Mouse (Mus musculus) heart, postnatal 36 days (tissue): ENCODE data around the gene Chga. TPM values are rescaled to one million over a fixed set of nuclear protein-coding genes. Genes with fewer than 3 reads are reported as not detected.

Source experiments
- DNase-seq, 2 experiments: peaks; one replicate each; pipeline ENCODE4 v3.0.0; 2021 to 2022
- intact Hi-C: fragments of 180-260 bp; cut with DNase I; formaldehyde crosslinking; loops from one replicate; pipeline ENCODE4 v1.15.1; 2025
- total RNA-seq, 2 experiments: library from RNA; stranded (reverse); gene quantifications; 2 replicates each; pipeline ENCODE4 v1.2.3; 2021

Gene Chga
- total RNA-seq, 2 experiments from 2014 or later = not detected

GRCm38 (mm10) chr12:102594627-102595026 lies 39.9 kb downstream of the Chga start:
- intact Hi-C loops = no loop called here
- no peak for DNase-seq

- no peak for DNase-seq
- intact Hi-C loops = no loop called here
Measured at GRCm38 (mm10) chr12:102596410-102596809, 41.6 kb downstream of the Chga start.

GRCm38 (mm10) chr12:102597466-102597865 lies 42.7 kb downstream of the Chga start:
- DNase-seq = peak; percentile 53 to 61
- intact Hi-C loops = no loop called here

GRCm38 (mm10) chr12:102598535-102598934 lies 43.8 kb downstream of the Chga start:
- intact Hi-C loops = no loop called here
- DNase-seq = no peak

GRCm38 (mm10) chr12:102599801-102600200 lies 45.0 kb downstream of the Chga start:
- no peak for DNase-seq
- intact Hi-C loops = no loop called here

GRCm38 (mm10) chr12:102600345-102600744 lies 45.6 kb downstream of the Chga start:
- DNase-seq = no peak

GRCm38 (mm10) chr12:102601847-102602246 lies 47.1 kb downstream of the Chga start:
- DNase-seq = no peak
- intact Hi-C loops = no loop called here

More at GRCm38 (mm10) chr12:102600345-102600744, 45.6 kb downstream of the Chga start:
- intact Hi-C loops = no loop called here

GRCm38 (mm10) chr12:102602255-102603041 lies 47.7 kb downstream of the Chga start:
- intact Hi-C loops = no loop called here

GRCm38 (mm10) chr12:102605607-102606006 lies 50.8 kb downstream of the Chga start:
- intact Hi-C loops = no loop called here
- no peak for DNase-seq

More at GRCm38 (mm10) chr12:102602255-102603041, 47.7 kb downstream of the Chga start:
- DNase-seq = no peak

GRCm38 (mm10) chr12:102607066-102607465 lies 52.3 kb downstream of the Chga start:
- intact Hi-C loops = no loop called here
- DNase-seq = no peak

GRCm38 (mm10) chr12:102607808-102608517 lies 53.2 kb downstream of the Chga start:
- DNase-seq = no peak
- intact Hi-C loops = no loop called here

GRCm38 (mm10) chr12:102610927-102611326 lies 56.2 kb downstream of the Chga start:
- intact Hi-C loops = no loop called here

GRCm38 (mm10) chr12:102612431-102612830 lies 57.7 kb downstream of the Chga start:
- intact Hi-C loops = no loop called here
- DNase-seq = no peak

More at GRCm38 (mm10) chr12:102610927-102611326, 56.2 kb downstream of the Chga start:
- no peak for DNase-seq

GRCm38 (mm10) chr12:102613411-102613810 lies 58.6 kb downstream of the Chga start:
- intact Hi-C loops = no loop called here

More at GRCm38 (mm10) chr12:102613411-102613810, 58.6 kb downstream of the Chga start:
- DNase-seq = no peak

Other genes with a start within 250 kb of the Chga start
- 10 to 100 TPM; 74.6 to 79.7 TPM for gene Lgmn, start 115.2 kb upstream of the Chga start, total RNA-seq
- gene Golga5, start 85.8 kb upstream of the Chga start, total RNA-seq = 10 to 100 TPM; 27.3 to 29.8 TPM
- gene Itpk1, start 150.0 kb downstream of the Chga start, total RNA-seq = 1 to 10 TPM; 6.8 to 8.8 TPM
- 1 to 10 TPM; 7.6 to 7.7 TPM for gene Moap1, start 188.7 kb downstream of the Chga start, total RNA-seq
- 1 to 10 TPM; 3.7 to 3.9 TPM for gene Tmem251, start 188.8 kb downstream of the Chga start, total RNA-seq
- not detected for gene Gm28051, start 202.8 kb downstream of the Chga start, total RNA-seq
- 1 to 10 TPM; 9.3 to 9.4 TPM for gene Gon7, start 202.8 kb downstream of the Chga start, total RNA-seq
- 10 to 100 TPM; 25.3 to 27.6 TPM for gene Ubr7, start 203.0 kb downstream of the Chga start, total RNA-seq
- gene Gm20604, start 203.7 kb downstream of the Chga start, total RNA-seq = 1 to 10 TPM; 4.3 to 4.6 TPM